Mouse (Mus musculus): Measurements from ENCODE around the gene Slc17a7. TPM values are rescaled to one million over a fixed set of nuclear protein-coding genes. Genes with fewer than 3 reads are reported as not detected.

Slc17a7 gene
- polyA plus RNA-seq, 1 experiment from 2014 or later: 0.78 TPM

DNA sequence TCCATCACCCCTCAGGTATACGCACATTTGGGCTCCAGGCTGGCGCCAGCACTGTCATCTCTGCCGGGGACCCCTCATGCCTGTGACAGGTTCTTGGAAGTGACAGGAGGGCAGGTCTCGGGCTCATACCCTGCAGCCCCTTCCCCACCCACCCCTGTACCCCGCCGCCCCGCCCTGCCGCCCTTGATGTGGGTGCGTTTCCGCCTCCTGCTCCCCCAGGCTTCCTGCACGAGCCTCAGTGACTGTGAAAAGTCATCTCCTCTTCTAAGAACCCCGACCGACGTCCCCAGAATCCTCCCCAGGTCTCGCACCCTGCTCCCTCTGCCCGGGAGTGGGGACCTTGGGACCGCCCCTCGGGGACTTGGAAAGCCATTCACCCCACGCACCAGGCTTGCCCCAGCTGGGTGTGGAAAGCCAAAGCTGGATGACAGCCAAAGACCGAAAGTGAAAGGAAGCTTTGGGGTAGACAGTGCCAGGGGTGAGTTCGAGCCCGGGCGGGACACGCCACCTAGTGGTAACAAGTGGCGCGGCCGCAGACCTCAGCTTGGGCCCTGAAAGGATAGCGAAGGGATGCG is 27.7 kb upstream of the Slc17a7 start, which contains the start of the genes Gm45713 and Flt3l:
Gene Gm45713, minus strand, starts transcription at position 239 of the 575 bp plus-strand sequence.
Gene Flt3l, minus strand, starts transcription at position 440 of the 575 bp plus-strand sequence.
- 3% methylated on average over 29 of the region's 29 CpGs for WGBS
- Histone ChIP-seq H3K9me3 (no peaks in the 10 kb centered on the region), H3K4me1 (replicated peaks) (peaks cover 15% of the 10 kb centered on the region; the same call in 1 of the 2 replicates), H3K27ac (replicated peaks) (0 out of 2 replicates have a peak within 1 kb of the TSS, but pooled peaks have one; percentile 23), H3K36me3 (no peaks in the 10 kb centered on the region), H3K4me2 (peak within 1 kb of the TSS; percentile 68), H3K4me3 (peak within 1 kb of the TSS; percentile 47), H3K9ac (peak within 1 kb of the TSS; percentile 69), H3K27me3 (peaks cover 31% of the 10 kb centered on the region)
- ATAC-seq (ENCODE audit: low read depth): peak; percentile 87

DNA sequence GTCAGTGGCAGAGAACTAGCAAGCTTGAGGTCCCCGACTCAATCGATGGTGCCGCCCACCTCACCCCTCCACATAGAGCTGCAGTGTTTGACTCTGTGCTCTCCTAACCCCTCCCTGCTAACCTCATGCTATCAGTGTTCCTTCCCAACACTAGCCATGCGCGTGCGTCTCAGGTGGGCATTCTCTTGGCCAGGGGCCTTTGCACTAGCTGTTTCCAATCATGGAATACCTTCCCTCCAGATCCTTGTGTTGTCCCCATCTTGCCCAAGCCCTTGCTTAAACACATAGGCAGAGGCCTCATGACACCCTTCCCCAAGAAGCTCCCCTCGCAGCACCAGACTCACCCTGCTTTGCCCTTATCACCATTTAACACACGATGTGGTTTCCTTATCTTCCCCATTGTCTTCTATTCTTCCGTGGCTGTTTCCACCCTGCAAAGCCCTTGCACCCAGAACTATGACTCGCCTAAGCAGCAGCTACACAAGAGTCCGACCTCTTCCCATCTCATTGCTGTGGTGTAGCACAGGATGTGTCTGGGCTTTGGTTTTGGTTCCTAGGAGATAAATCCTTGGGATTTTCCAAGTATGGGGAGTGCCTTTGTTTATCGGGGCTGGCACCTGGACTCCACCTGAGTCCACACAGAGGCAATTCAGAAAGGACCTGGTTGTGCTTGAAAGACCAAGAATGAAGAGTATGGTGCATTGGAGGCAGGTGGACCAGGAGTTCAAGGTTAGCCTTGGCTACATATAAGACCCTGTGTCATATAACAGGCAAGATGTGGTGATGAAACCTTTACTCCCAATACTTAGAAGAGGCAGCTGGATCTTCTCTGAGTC is 26.4 kb upstream of the Slc17a7 start:
- H3K9ac ChIP-seq: 0 out of 2 replicates have a peak overlapping the region, but pooled peaks have one; percentile 17
- H3K9me3 ChIP-seq: no peaks in the 10 kb centered on the region
- no peak overlapping the region for H3K27ac ChIP-seq (replicated peaks)
- H3K27me3 ChIP-seq: peaks cover 31% of the 10 kb centered on the region
- no peak for ATAC-seq (ENCODE audit: low read depth)
- H3K4me2 ChIP-seq: no peak overlapping the region
- peaks cover 9% of the 10 kb centered on the region; the same call in 1 of the 2 replicates for H3K36me3 ChIP-seq
- H3K4me1 ChIP-seq (replicated peaks): peaks cover 15% of the 10 kb centered on the region; the same call in 1 of the 2 replicates
- 85% methylated on average over 12 of the region's 12 CpGs for WGBS
- no peak overlapping the region for H3K4me3 ChIP-seq

DNA sequence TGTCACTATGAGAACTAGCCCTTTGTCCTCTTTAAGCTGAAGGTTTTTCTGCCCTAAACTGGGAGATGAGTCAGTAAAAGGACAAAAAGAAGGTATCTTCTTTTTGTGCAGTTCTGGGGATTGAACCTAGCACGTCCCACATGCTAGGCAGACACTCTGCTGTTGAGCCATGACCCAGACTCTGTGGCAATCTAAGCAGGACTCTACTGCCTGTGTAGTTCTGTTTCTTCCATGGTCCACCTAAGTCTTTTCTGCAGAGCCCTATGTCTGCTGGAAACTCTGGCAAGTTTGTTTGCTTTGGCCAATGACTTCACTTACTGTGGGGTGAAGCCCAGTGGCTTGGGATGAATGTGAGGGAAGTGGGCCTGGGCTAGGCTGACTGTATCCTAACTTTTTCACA is 25.3 kb upstream of the Slc17a7 start:
- WGBS: 83% methylated on average over 1 of the region's 1 CpGs
- no peak overlapping the region for H3K27ac ChIP-seq (replicated peaks)

DNA sequence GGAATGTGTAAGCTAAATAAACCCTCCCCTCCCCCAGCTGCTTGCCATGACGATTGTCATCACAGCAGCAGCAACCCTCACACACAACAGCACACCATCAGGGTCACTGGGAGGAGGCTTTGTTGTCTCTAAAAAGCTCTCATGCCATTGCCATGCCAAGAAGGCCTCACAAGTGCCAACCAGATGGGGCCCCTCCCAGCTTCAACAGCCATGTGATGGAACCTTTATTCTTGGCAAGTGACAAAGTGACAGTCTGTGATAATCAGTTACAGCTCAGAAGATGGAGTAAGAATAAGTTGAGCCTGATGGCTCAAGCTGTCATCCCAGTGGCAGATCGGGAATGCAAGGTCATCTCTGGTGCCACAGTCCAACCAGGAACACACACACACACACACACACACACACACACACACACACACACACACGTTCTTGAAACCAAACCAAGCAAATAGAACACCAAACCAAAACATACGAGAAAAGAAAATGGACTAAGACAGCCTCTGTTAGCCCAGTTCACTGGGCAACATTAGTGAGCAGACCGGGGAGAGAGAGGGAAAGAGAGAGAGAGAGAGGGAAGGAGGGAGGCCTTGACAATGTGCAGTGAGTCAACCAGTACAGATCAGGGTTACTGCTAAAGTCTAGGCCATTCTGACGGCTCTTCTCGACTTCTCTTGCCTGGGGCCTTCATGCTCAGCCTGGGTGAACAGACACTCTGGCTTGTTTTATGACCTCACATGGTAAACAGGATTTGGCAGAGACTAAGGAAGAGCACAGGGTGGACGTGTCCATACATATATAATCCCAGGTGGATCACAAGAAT is 23.6 kb upstream of the Slc17a7 start:
- H3K4me2 ChIP-seq: no peak overlapping the region
- 82% methylated on average over 8 of the region's 8 CpGs for WGBS
- peaks cover 22% of the 10 kb centered on the region for H3K27me3 ChIP-seq
- H3K27ac ChIP-seq (replicated peaks): no peak overlapping the region
- no peak overlapping the region for H3K9ac ChIP-seq
- no peak for ATAC-seq (ENCODE audit: low read depth)
- peaks cover 30% of the 10 kb centered on the region for H3K36me3 ChIP-seq
- H3K9me3 ChIP-seq: no peaks in the 10 kb centered on the region
- H3K4me1 ChIP-seq (replicated peaks): peaks cover 11% of the 10 kb centered on the region; the same call in 1 of the 2 replicates
- no peak overlapping the region for H3K4me3 ChIP-seq

More for the DNA sequence above, 25.3 kb upstream of the Slc17a7 start:
- no peaks in the 10 kb centered on the region for H3K9me3 ChIP-seq
- no peak overlapping the region for H3K4me2 ChIP-seq
- peaks cover 31% of the 10 kb centered on the region for H3K27me3 ChIP-seq
- no peak overlapping the region for H3K9ac ChIP-seq
- peaks cover 17% of the 10 kb centered on the region; the same call in 1 of the 2 replicates for H3K36me3 ChIP-seq
- H3K4me1 ChIP-seq (replicated peaks): peaks cover 15% of the 10 kb centered on the region; the same call in 1 of the 2 replicates
- no peak overlapping the region for H3K4me3 ChIP-seq
- ATAC-seq (ENCODE audit: low read depth): no peak

DNA sequence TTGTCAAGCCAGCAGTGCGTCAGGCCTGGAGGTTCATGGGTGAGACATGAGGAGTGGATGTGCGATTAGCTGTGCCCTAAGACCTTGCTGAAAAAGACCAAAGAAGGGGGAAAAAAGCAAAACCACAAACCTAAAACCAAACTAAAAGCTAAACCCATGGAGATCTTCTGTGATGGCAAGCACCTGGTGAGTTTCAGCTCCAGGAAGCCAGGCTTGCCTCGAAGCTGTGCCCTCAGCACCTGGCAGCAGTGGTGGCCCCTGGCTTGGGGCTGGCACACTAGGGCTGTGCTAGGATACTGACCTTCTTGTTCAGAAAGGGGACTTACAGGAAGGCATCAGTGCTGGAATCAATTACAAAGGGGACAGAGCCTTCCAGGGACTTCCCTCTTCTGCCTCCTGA is 22.4 kb upstream of the Slc17a7 start:
- H3K9me3 ChIP-seq: no peaks in the 10 kb centered on the region
- H3K9ac ChIP-seq: no peak overlapping the region
- WGBS: 89% methylated on average over 3 of the region's 3 CpGs
- H3K27ac ChIP-seq (replicated peaks): no peak overlapping the region
- H3K4me3 ChIP-seq: no peak overlapping the region
- H3K4me2 ChIP-seq: no peak overlapping the region
- no peak for ATAC-seq (ENCODE audit: low read depth)
- H3K36me3 ChIP-seq: peaks cover 37% of the 10 kb centered on the region
- peaks cover 15% of the 10 kb centered on the region for H3K27me3 ChIP-seq
- H3K4me1 ChIP-seq (replicated peaks): 0 out of 2 replicates have a peak, but pooled peaks cover 4% of the 10 kb centered on the region

DNA sequence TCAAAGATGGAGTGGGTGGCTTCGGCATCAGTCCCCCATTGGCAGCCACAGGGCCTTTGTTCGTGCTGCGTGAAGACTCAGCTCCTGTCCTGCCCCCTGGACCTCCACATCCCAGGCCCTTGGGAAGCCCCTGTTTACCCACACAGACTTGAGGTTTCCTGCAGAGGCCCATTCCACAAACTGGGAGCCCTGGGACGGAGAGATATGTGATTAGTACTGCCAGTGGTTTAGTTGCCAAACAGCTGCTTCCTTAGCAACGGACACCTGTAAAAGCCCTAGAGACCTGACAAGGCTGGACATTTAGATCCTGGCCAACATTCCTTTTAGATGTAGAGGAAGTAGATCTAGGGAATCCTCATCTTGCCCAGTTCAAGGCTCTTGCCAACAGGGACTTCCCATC is 21.8 kb upstream of the Slc17a7 start:
- H3K4me1 ChIP-seq (replicated peaks): no peaks in the 10 kb centered on the region
- WGBS: 94% methylated on average over 5 of the region's 5 CpGs
- no peaks in the 10 kb centered on the region for H3K9me3 ChIP-seq
- H3K27me3 ChIP-seq: peaks cover 14% of the 10 kb centered on the region
- no peak for ATAC-seq (ENCODE audit: low read depth)
- H3K36me3 ChIP-seq: peaks cover 37% of the 10 kb centered on the region
- no peak overlapping the region for H3K27ac ChIP-seq (replicated peaks)
- no peak overlapping the region for H3K4me2 ChIP-seq
- no peak overlapping the region for H3K4me3 ChIP-seq
- no peak overlapping the region for H3K9ac ChIP-seq

DNA sequence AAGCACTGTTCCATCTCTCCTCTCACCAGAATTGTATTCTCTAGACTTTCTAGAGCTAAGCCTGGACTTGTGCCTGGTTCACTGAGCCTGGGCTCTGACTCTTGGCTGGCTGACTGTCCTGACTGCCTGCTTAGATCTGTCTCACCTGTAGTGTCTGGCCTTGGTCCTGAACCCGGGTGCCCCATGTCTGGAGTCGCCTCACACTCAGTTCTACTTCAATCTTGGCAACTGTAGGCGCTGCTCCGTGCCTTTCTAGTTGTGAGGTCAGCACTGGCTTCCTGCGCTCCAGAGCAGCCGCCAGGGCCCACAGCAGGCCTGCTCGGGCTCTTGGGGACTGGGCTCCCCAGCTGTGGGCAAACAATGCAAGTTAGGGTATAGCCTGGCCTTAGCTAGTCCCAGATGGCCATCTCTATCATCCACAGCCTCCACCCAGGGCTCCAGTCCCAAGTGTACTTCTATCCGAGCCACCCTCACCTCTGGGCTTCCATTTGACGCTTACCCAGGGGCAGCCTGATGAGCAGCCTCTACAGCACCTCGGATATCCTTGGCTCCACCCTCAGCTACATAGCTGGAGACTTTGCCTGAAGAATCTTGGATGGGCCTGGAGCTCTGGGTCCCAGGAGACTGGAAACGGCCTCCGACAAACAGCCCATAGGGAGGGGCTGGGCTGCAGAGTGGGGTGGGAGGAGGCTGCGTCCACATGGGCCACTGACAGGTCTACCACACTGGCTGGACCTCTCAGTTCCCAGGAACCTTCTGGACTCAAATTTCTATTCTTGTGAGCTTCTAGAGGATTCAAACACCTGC is 19.2 kb upstream of the Slc17a7 start:
- 84% methylated on average over 13 of the region's 13 CpGs for WGBS
- H3K9me3 ChIP-seq: no peaks in the 10 kb centered on the region
- no peak for ATAC-seq (ENCODE audit: low read depth)
- H3K27me3 ChIP-seq: no peaks in the 10 kb centered on the region
- H3K4me2 ChIP-seq: no peak overlapping the region
- peaks cover 43% of the 10 kb centered on the region for H3K36me3 ChIP-seq
- no peak overlapping the region for H3K4me3 ChIP-seq
- 0 out of 2 replicates have a peak overlapping the region, but pooled peaks have one; percentile 8 for H3K9ac ChIP-seq
- no peak overlapping the region for H3K27ac ChIP-seq (replicated peaks)
- no peaks in the 10 kb centered on the region for H3K4me1 ChIP-seq (replicated peaks)

DNA sequence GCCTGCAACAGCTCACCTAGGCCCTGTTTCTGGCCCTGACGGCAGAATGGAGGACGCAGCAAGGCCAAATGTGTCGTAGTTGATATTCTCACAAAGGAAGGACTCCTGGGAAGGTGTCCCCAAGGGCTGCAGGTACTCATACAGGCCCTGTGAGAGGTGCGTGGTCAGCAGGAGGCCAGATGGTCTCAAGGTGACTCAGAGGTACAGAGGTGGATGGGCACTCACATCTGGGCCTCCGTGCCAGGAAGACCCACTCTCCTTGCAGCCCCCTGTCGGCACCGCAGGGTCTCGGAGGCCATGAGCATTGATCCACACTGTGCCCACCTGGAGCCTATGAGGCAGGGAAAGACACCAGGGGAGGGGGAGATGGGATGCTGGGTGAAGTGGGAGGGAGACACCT is 18.3 kb upstream of the Slc17a7 start:
- no peak for ATAC-seq (ENCODE audit: low read depth)
- 96% methylated on average over 8 of the region's 8 CpGs for whole genome bisulfite sequencing
- H3K27ac ChIP-seq (replicated peaks): no peak overlapping the region
- H3K27me3 ChIP-seq: no peaks in the 10 kb centered on the region
- 0 out of 2 replicates have a peak, but pooled peaks cover 2% of the 10 kb centered on the region for H3K4me1 ChIP-seq (replicated peaks)
- no peak overlapping the region for H3K4me2 ChIP-seq
- no peak overlapping the region for H3K4me3 ChIP-seq
- peaks cover 43% of the 10 kb centered on the region for H3K36me3 ChIP-seq
- no peaks in the 10 kb centered on the region for H3K9me3 ChIP-seq
- H3K9ac ChIP-seq: no peak overlapping the region

DNA sequence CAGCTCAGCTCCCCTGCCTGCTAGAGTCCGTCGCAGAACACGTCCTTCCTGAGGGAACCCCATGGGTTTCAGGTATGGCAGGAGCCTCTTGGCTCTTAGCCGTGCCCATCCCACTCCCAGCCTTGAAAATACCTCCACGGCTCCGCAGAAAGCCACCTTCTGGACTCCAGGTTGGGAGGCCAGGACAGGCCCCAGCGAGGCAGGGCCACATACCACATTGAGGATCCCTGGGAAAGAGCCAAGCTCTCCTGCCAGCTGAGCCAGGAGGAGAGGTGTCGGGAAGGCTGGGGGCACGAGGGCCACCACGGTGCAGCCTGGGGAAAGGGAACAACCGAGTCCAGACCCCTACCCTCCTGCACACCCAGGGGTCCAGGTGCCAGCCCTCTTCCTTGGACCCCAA is 16.5 kb upstream of the Slc17a7 start:
- no peaks in the 10 kb centered on the region for H3K27me3 ChIP-seq
- no peaks in the 10 kb centered on the region for H3K9me3 ChIP-seq
- no peak overlapping the region for H3K9ac ChIP-seq
- H3K36me3 ChIP-seq: peaks cover 36% of the 10 kb centered on the region
- no peak overlapping the region for H3K4me2 ChIP-seq
- peaks cover 12% of the 10 kb centered on the region; the same call in 1 of the 2 replicates for H3K4me1 ChIP-seq (replicated peaks)
- whole genome bisulfite sequencing: 94% methylated on average over 11 of the region's 11 CpGs
- H3K4me3 ChIP-seq: no peak overlapping the region
- no peak for ATAC-seq (ENCODE audit: low read depth)
- no peak overlapping the region for H3K27ac ChIP-seq (replicated peaks)

DNA sequence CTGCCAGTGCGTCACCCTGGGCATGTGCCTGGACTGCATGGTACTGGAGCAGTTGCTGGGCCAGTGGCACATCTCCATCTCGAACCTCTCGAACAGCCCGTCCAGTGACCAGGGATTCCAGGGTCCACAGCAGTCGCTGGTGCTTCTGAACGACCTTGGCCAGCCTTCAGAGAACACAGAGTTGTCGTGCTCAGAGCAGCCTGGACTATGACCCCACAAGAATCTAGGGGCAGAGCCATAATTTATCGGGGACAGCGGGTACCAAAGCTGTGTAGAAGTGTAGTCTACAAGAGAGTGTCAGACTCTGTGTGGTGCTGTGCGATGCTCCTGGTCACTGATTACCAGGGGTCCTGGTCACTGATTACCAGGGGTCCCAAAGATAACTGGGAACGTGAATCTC is 15.8 kb upstream of the Slc17a7 start:
- H3K36me3 ChIP-seq: peaks cover 30% of the 10 kb centered on the region
- no peaks in the 10 kb centered on the region for H3K9me3 ChIP-seq
- no peak overlapping the region for H3K4me2 ChIP-seq
- no peak overlapping the region for H3K9ac ChIP-seq
- WGBS: 88% methylated on average over 11 of the region's 11 CpGs
- no peaks in the 10 kb centered on the region for H3K27me3 ChIP-seq
- no peak for ATAC-seq (ENCODE audit: low read depth)
- no peak overlapping the region for H3K4me3 ChIP-seq
- peaks cover 12% of the 10 kb centered on the region; the same call in 1 of the 2 replicates for H3K4me1 ChIP-seq (replicated peaks)
- no peak overlapping the region for H3K27ac ChIP-seq (replicated peaks)

DNA sequence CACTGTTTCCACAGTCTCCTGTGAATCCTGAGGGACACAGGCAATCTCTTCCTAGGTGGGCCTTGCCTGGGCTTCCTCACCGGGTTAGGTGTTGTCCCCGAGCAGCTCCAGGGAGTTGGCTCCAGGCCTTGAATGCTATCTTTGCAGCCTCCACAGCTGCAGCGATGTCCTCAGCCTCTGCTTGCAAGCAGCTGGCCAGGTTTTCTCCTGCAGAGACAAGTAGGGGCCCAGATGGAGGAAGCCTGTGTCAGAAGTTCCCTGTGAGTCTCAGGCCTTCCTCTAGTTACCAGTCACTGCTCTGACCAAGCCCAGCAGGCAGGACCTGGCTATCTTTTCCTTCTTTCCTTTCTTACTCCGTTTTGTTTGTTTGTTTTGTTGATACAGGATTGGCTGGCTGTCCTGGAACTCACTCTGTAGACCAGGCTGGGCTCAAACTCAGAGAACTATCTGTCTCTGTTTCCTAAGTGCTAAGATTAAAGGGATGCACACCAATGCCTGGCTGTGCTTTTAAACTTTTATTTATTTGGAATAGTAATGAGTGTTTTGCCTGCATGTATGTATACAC is 15.1 kb upstream of the Slc17a7 start:
- WGBS: 67% methylated on average over 4 of the region's 4 CpGs
- peaks cover 27% of the 10 kb centered on the region for H3K36me3 ChIP-seq
- no peak overlapping the region for H3K4me3 ChIP-seq
- H3K9ac ChIP-seq: no peak overlapping the region
- ATAC-seq (ENCODE audit: low read depth): no peak
- H3K4me2 ChIP-seq: no peak overlapping the region
- H3K27me3 ChIP-seq: no peaks in the 10 kb centered on the region
- H3K4me1 ChIP-seq (replicated peaks): peaks cover 16% of the 10 kb centered on the region
- H3K9me3 ChIP-seq: no peaks in the 10 kb centered on the region
- H3K27ac ChIP-seq (replicated peaks): no peak overlapping the region

Data from neural tube, embryonic 13.5 days (tissue).